Mouse (Mus musculus): ENCODE data around the gene Agap2. TPM values are rescaled to one million over a fixed set of nuclear protein-coding genes. Genes with fewer than 3 reads are reported as not detected.

Gene Agap2
- polyA plus RNA-seq, 1 experiment, result 0.48 TPM

DNA sequence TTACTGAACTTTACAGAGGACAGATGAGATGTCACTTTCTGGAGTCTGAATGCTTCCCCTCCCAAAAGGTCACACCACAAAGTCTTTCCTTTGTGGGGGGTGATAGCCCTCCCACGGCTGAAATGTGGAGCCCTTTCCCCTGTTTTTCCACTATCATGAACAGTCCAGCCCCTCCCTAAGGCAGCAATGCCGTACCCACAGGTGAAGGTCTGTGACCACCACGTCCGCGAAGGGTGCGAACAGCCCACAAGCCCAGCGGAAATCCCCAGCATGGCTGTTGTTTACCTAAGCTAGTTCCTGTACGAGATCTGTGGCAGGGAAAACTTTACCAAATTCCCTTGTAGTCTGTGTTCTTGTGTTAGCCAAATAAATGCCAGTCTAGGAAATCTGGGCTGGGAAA, 66.4 kb downstream of the Agap2 start:
- H3K4me3 ChIP-seq (ENCODE audit: insufficient read depth, low read depth, low read length), result no peak overlapping the region
- no peak overlapping the region for H3K27ac ChIP-seq (replicated peaks; ENCODE audit: low read depth, low read length)
- no peaks in the 10 kb centered on the region for H3K4me1 ChIP-seq (ENCODE audit: control insufficient read depth, insufficient read depth, insufficient read length, low read length)

Other genes starting within 250 kb of the Agap2 start
- gene Atp23, start 173.9 kb upstream of the Agap2 start, polyA plus RNA-seq (2012; ENCODE audit: insufficient read depth, insufficient read length, missing spikeins), result 4.1 and 6.9 TPM in 2 replicates
- 42.7 and 48.6 TPM in 2 replicates for gene Ctdsp2, start 96.6 kb upstream of the Agap2 start, polyA plus RNA-seq (2012; ENCODE audit: insufficient read depth, insufficient read length, missing spikeins)
- gene Avil, start 74.6 kb upstream of the Agap2 start, polyA plus RNA-seq (2012; ENCODE audit: insufficient read depth, insufficient read length, missing spikeins), result not detected in 2 replicates
- gene Tsfm, start 44.4 kb upstream of the Agap2 start, polyA plus RNA-seq (2012; ENCODE audit: insufficient read depth, insufficient read length, missing spikeins), result 67.3 and 73.2 TPM in 2 replicates
- 6.0 and 10.4 TPM in 2 replicates for gene Mettl1, start 33.9 kb upstream of the Agap2 start, polyA plus RNA-seq (2012; ENCODE audit: insufficient read depth, insufficient read length, missing spikeins)
- not detected in 2 replicates for gene Eef1akmt3, start 33.8 kb upstream of the Agap2 start, polyA plus RNA-seq (2012; ENCODE audit: insufficient read depth, insufficient read length, missing spikeins)
- gene Cyp27b1, start 27.0 kb upstream of the Agap2 start, polyA plus RNA-seq (2012; ENCODE audit: insufficient read depth, insufficient read length, missing spikeins), result not detected in 2 replicates
- 0.63 and 0.79 TPM in 2 replicates for gene March9, start 15.1 kb upstream of the Agap2 start, polyA plus RNA-seq (2012; ENCODE audit: insufficient read depth, insufficient read length, missing spikeins)
- 76.7 and 92.9 TPM in 2 replicates for gene Cdk4, start 11.8 kb upstream of the Agap2 start, polyA plus RNA-seq (2012; ENCODE audit: insufficient read depth, insufficient read length, missing spikeins)
- 56.7 and 71.6 TPM in 2 replicates for gene Tspan31, start 5.0 kb upstream of the Agap2 start, polyA plus RNA-seq (2012; ENCODE audit: insufficient read depth, insufficient read length, missing spikeins)
- 35.8 and 42.4 TPM in 2 replicates for gene Os9, start 45.8 kb downstream of the Agap2 start, polyA plus RNA-seq (2012; ENCODE audit: insufficient read depth, insufficient read length, missing spikeins)
- gene B4galnt1, start 89.9 kb downstream of the Agap2 start, polyA plus RNA-seq (2012; ENCODE audit: insufficient read depth, insufficient read length, missing spikeins), result 0.95 and 1.8 TPM in 2 replicates
- gene Slc26a10, start 105.4 kb downstream of the Agap2 start, polyA plus RNA-seq (2012; ENCODE audit: insufficient read depth, insufficient read length, missing spikeins), result 1.0 and 4.8 TPM in 2 replicates
- 2.0 and 4.0 TPM in 2 replicates for gene Arhgef25, start 114.8 kb downstream of the Agap2 start, polyA plus RNA-seq (2012; ENCODE audit: insufficient read depth, insufficient read length, missing spikeins)
- gene Dtx3, start 120.4 kb downstream of the Agap2 start, polyA plus RNA-seq (2012; ENCODE audit: insufficient read depth, insufficient read length, missing spikeins), result 5.0 and 5.8 TPM in 2 replicates
- gene Pip4k2c, start 136.3 kb downstream of the Agap2 start, polyA plus RNA-seq (2012; ENCODE audit: insufficient read depth, insufficient read length, missing spikeins), result 15.4 and 18.5 TPM in 2 replicates
- gene Kif5a, start 188.1 kb downstream of the Agap2 start, polyA plus RNA-seq (2012; ENCODE audit: insufficient read depth, insufficient read length, missing spikeins), result 0.99 and 2.2 TPM in 2 replicates
- gene Dctn2, start 191.1 kb downstream of the Agap2 start, polyA plus RNA-seq (2012; ENCODE audit: insufficient read depth, insufficient read length, missing spikeins), result 100 and 102 TPM in 2 replicates
- gene Mbd6, start 213.7 kb downstream of the Agap2 start, polyA plus RNA-seq (2012; ENCODE audit: insufficient read depth, insufficient read length, missing spikeins), result 15.9 and 18.4 TPM in 2 replicates
- 51.3 and 67.4 TPM in 2 replicates for gene Mars, start 236.5 kb downstream of the Agap2 start, polyA plus RNA-seq (2012; ENCODE audit: insufficient read depth, insufficient read length, missing spikeins)
- gene Arhgap9, start 246.7 kb downstream of the Agap2 start, polyA plus RNA-seq (2012; ENCODE audit: insufficient read depth, insufficient read length, missing spikeins), result 0.87 and 1.9 TPM in 2 replicates

Data from brown adipose tissue, adult 24 weeks (tissue).